In genomic region chr7:25221102-25221883, GRCm38 (mm10) we compare ENCODE assay signal across 8 mouse cellular contexts. TPM values are rescaled to one million over a fixed set of nuclear protein-coding genes. Genes with fewer than 3 reads are reported as not detected.
DNase-seq lines count a peak whose midpoint lies in the region; ATAC-seq lines count a peak whose summit lies in the region.

TSS of gene Zfp526 (plus strand) at chr7:25221425.

- H3K9ac ChIP-seq in intestine, embryonic 14.5 days (ENCODE audit: low read length): peak within 1 kb of the TSS; percentile 54

- H3K4me1 ChIP-seq in intestine, embryonic 14.5 days (replicated peaks; ENCODE audit: control insufficient read depth, insufficient read depth, low read length): peaks cover 29% of the 10 kb centered on the region

- intact Hi-C loops in left cerebral cortex, postnatal 14 days (cut with DNase I): no loop called here

- WGBS in intestine, embryonic 14.5 days: under 1% methylated on average over 42 of the region's 45 CpGs

- H3K27ac ChIP-seq in intestine, embryonic 14.5 days (ENCODE audit: low read depth): peak within 1 kb of the TSS; percentile 68

- peaks cover 32% of the 10 kb centered on the region for H3K36me3 ChIP-seq in intestine, embryonic 14.5 days (ENCODE audit: control insufficient read depth, insufficient read depth, low read length)

- peak within 1 kb of the TSS; percentile 83 for H3K4me2 ChIP-seq in intestine, embryonic 14.5 days (ENCODE audit: low read length)

- ATAC-seq in intestine, embryonic 14.5 days (replicated peaks; ENCODE audit: low FRiP score, low TSS enrichment, low read depth): peak; percentile 94

- peak; percentile 99 for DNase-seq in adrenal gland, adult (ENCODE audit: inconsistent age in 2 of 2, low spot score in 1 of 2)
- peak; percentile 99 for DNase-seq in embryo, embryonic 10.5 days (ENCODE audit: low spot score)
- DNase-seq in gastrocnemius, postnatal 25 days: peak; percentile 98
- peak; percentile 96 for DNase-seq in intestine, embryonic 14.5 days (ENCODE audit: low spot score)
- peak; percentile 98 to 99 for DNase-seq in left cerebral cortex, postnatal 14 days (ENCODE audit: low spot score in 2 of 2)
- DNase-seq in mesoderm, embryonic 11.5 days (ENCODE audit: low read depth, low spot score): peak; percentile 98
- DNase-seq in right cerebral cortex, postnatal 36 days (ENCODE audit: low spot score in 2 of 2): peak; percentile 97 to 98
- DNase-seq in yolk sac, embryonic 10.5 days (ENCODE audit: low spot score): peak; percentile 98

- no peaks in the 10 kb centered on the region for H3K27me3 ChIP-seq in intestine, embryonic 14.5 days (replicated peaks; ENCODE audit: control insufficient read depth, insufficient read depth, low read length)

- H3K9me3 ChIP-seq in intestine, embryonic 14.5 days (ENCODE audit: control insufficient read depth, low read length): no peaks in the 10 kb centered on the region

- peak within 1 kb of the TSS; percentile 72 for H3K4me3 ChIP-seq in intestine, embryonic 14.5 days (ENCODE audit: low read depth, low read length)

RNA-seq across cellular contexts. Expression of gene Zfp526, which starts in this region (rescaled TPM):
- total RNA-seq in gastrocnemius, postnatal 25 days (2021): 1 to 10 TPM; 4.6 to 5.2 TPM
- 3.9 and 4.2 TPM in 2 replicates for polyA plus RNA-seq in intestine, embryonic 14.5 days (2014; fragmentation: Nextera tagmentation; extraction: Ambion mirVana)
- 10 to 100 TPM in 1 of 2 experiments, 1 to 10 TPM in 1; 9.2 to 10.3 TPM for total RNA-seq in left cerebral cortex, postnatal 14 days (2021)

Comparison
In these comparisons a context has a peak if more than half of its experiments do, and no peak if none do; other contexts are left out.
1. Peak in every context shown above with its lines: DNase-seq, ATAC-seq, H3K4me3 ChIP-seq and H3K27ac ChIP-seq.